Mouse (Mus musculus) kidney, postnatal 0 days (tissue): ENCODE measurements around the gene Olfr370. TPM values are rescaled to one million over a fixed set of nuclear protein-coding genes. Genes with fewer than 3 reads are reported as not detected.

ENCODE experiments used
- ATAC-seq: fragments of 200-750 bp; cut with Nextera tagmentation; replicated peaks from 2 replicates; pipeline ENCODE4 v1.8.0; 2017; ENCODE audit warnings: low read depth, moderate number of reproducible peaks, moderate TSS enrichment, moderate library complexity; ENCODE audit not compliant: low FRiP score
- DNase-seq: peaks from one replicate; pipeline ENCODE4 v3.0.0-alpha.2; 2016; ENCODE audit warnings: low spot score
- H3K27ac ChIP-seq: fragments of 300-500 bp; sonication (generic); 2 replicates; pipeline ENCODE4 v1.5.1; 2014; ENCODE audit warnings: mild to moderate bottlenecking
- H3K27me3 ChIP-seq: fragments of 300-500 bp; sonication (generic); 2 replicates; pipeline ENCODE4 v1.6.1; 2014; ENCODE audit warnings: low read length, mixed read lengths; ENCODE audit not compliant: insufficient read depth
- H3K36me3 ChIP-seq: fragments of 300-500 bp; sonication (generic); 2 replicates; pipeline ENCODE4 v1.6.1; 2014; ENCODE audit warnings: low read length, mixed read lengths; ENCODE audit not compliant: insufficient read depth
- H3K4me1 ChIP-seq: fragments of 300-500 bp; sonication (generic); replicated peaks from 2 replicates; pipeline ENCODE4 v1.6.1; 2014; ENCODE audit warnings: antibody characterized with exemption, low read length, mixed read lengths; ENCODE audit not compliant: insufficient read depth
- H3K4me2 ChIP-seq: fragments of 300-500 bp; sonication (generic); 2 replicates; pipeline ENCODE4 v1.6.1; 2014; ENCODE audit warnings: mild to moderate bottlenecking, low read length, moderate library complexity, mixed read lengths
- H3K4me3 ChIP-seq: fragments of 300-500 bp; sonication (generic); replicated peaks from 2 replicates; pipeline ENCODE4 v1.5.1; 2014; ENCODE audit warnings: low read depth, low read length
- H3K9ac ChIP-seq: fragments of 300-500 bp; sonication (generic); 2 replicates; pipeline ENCODE4 v1.6.1; 2014; ENCODE audit warnings: low read depth, low read length
- H3K9me3 ChIP-seq: fragments of 300-500 bp; sonication (generic); replicated peaks from 2 replicates; pipeline ENCODE4 v1.6.1; 2016; ENCODE audit warnings: low read length, inconsistent platforms, mixed read lengths
- CTCF ChIP-seq: IDR thresholded peaks from 2 replicates; pipeline ENCODE4 v1.5.1; 2016; ENCODE audit warnings: antibody characterized with exemption, low read depth, mild to moderate bottlenecking, moderate library complexity
- WGBS: fragments of 180-500 bp; shearing (Covaris S2); extraction: QIAGEN DNeasy Blood & Tissue Kit; methylation state at CpG from one replicate; pipeline ENCODE4 v1.1.7; 2014; 5-methylcytosine and 5-hydroxymethylcytosine counted together
- polyA plus RNA-seq: library from polyadenylated mRNA; unstranded; fragments of >200 nt; fragmentation: Nextera tagmentation; extraction: Ambion mirVana; gene quantifications from 2 replicates; pipeline ENCODE4 v1.2.1, GENCODE M21; 2015

The Olfr370 gene
- polyA plus RNA-seq, 1 experiment from 2014 or later, result not detected

- H3K4me1 ChIP-seq, result peaks cover 31% of the 10 kb centered on the region
- no peak for ATAC-seq
Measured at GRCm38 (mm10) chr8:83578131-83579055, 42.8 kb downstream of the Olfr370 start.

GRCm38 (mm10) chr8:83579676-83580075 lies 44.1 kb downstream of the Olfr370 start:
- no peak overlapping the region for H3K9ac ChIP-seq
- no peak overlapping the region for H3K27ac ChIP-seq
- 79% methylated on average over 8 of the region's 8 CpGs for WGBS
- H3K27me3 ChIP-seq, result no peaks in the 10 kb centered on the region
- no peak for TF ChIP-seq CTCF
- DNase-seq (no peak), ATAC-seq (no peak)
- H3K4me2 ChIP-seq, result no peak overlapping the region
- no peaks in the 10 kb centered on the region for H3K9me3 ChIP-seq
- H3K4me1 ChIP-seq, result peaks cover 25% of the 10 kb centered on the region
- H3K4me3 ChIP-seq, result no peak overlapping the region
- 0 out of 2 replicates have a peak, but pooled peaks cover under 1% of the 10 kb centered on the region for H3K36me3 ChIP-seq

More at GRCm38 (mm10) chr8:83578131-83579055, 42.8 kb downstream of the Olfr370 start:
- Histone ChIP-seq H3K4me3 (no peak overlapping the region), H3K27me3 (no peaks in the 10 kb centered on the region), H3K9ac (no peak overlapping the region), H3K27ac (peak overlapping the region; percentile 1; the same call in 1 of the 2 replicates), H3K36me3 (no peaks in the 10 kb centered on the region), H3K9me3 (no peaks in the 10 kb centered on the region), H3K4me2 (no peak overlapping the region)
- no peak for DNase-seq
- no peak for TF ChIP-seq CTCF
- 58% methylated on average over 17 of the region's 17 CpGs for WGBS

- Histone ChIP-seq H3K4me2 (no peak overlapping the region), H3K36me3 (0 out of 2 replicates have a peak, but pooled peaks cover 2% of the 10 kb centered on the region), H3K27ac (no peak overlapping the region), H3K9ac (no peak overlapping the region), H3K4me1 (peaks cover 14% of the 10 kb centered on the region), H3K4me3 (no peak overlapping the region), H3K9me3 (no peaks in the 10 kb centered on the region), H3K27me3 (no peaks in the 10 kb centered on the region)
- ATAC-seq (no peak), DNase-seq (no peak)
- TF ChIP-seq CTCF, result no peak
- WGBS, result 67% methylated on average over 8 of the region's 8 CpGs
Measured at GRCm38 (mm10) chr8:83580826-83581225, 45.2 kb downstream of the Olfr370 start.

DNA sequence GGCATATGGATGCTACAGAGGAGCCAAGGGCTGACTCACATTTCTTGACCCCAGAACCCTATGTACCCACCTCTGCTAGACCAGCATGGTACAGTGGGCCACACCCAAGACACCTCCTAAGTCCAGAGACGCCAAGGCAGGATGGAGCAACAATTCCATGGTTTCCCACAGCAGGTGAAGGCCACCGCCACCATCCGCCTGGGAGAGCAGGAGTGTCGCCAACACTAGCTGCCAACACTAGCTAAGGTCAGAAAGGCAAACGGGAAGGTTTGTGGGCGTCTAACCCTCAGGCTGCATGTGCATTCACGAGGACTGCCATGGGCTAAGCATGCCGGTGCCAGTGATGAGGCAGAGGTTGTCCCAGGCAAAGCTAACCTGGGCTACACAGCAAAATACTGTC lies 46.6 kb downstream of the Olfr370 start:
- H3K27ac ChIP-seq, result no peak overlapping the region
- no peak overlapping the region for H3K4me3 ChIP-seq
- DNase-seq (no peak), ATAC-seq (no peak)
- TF ChIP-seq CTCF, result no peak
- no peak overlapping the region for H3K4me2 ChIP-seq
- H3K9ac ChIP-seq, result no peak overlapping the region
- H3K27me3 ChIP-seq, result no peaks in the 10 kb centered on the region
- 0 out of 2 replicates have a peak, but pooled peaks cover 2% of the 10 kb centered on the region for H3K36me3 ChIP-seq
- H3K9me3 ChIP-seq, result no peaks in the 10 kb centered on the region
- 85% methylated on average over 8 of the region's 8 CpGs for WGBS
- peaks cover 5% of the 10 kb centered on the region for H3K4me1 ChIP-seq

DNA sequence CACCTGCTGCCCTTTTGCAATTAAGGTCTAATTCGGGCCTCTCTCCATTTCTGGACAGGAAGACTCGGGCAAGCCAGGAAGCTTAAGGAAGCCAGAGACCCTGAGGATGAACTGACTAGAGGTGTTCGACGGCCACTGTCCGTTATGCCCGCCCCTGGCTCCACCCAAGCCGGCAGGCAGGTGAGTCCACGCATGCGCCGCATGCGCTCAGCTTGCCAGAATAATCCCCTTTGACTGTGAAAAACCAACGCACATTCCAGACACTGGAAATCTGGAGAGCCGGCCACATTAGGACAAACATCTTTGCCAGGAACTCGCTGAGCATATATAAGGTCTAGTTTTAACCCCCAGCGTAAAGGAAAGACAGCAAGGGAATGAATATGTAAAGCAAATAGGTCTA lies 47.7 kb downstream of the Olfr370 start:
- Histone ChIP-seq H3K27me3 (no peaks in the 10 kb centered on the region), H3K9ac (no peak overlapping the region), H3K4me1 (peaks cover 2% of the 10 kb centered on the region; the same call in 1 of the 2 replicates), H3K36me3 (0 out of 2 replicates have a peak, but pooled peaks cover 2% of the 10 kb centered on the region), H3K27ac (no peak overlapping the region), H3K4me3 (no peak overlapping the region), H3K4me2 (no peak overlapping the region), H3K9me3 (no peaks in the 10 kb centered on the region)
- DNase-seq (no peak), ATAC-seq (no peak)
- no peak for TF ChIP-seq CTCF
- 87% methylated on average over 15 of the region's 15 CpGs for WGBS

DNA sequence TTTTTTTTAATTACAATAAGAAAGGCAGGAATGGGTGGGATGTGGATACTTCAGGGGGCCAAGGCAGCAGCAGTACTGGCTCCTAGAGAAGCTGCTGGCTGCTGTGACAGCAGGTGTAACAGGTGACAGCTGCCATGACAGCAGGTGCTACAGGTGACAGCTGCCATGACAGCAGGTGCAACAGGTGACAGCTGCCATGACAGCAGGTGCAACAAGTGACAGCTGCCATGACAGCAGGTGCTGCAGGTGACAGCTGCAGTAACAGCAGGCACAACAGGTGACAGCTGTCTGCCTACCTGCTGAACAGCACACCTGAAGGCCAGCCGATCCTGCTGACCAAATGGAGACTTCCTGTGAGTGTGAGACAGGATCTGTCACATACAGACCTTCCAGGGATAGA lies 49.2 kb downstream of the Olfr370 start:
- Histone ChIP-seq H3K4me1 (0 out of 2 replicates have a peak, but pooled peaks cover 4% of the 10 kb centered on the region), H3K9ac (no peak overlapping the region), H3K4me3 (no peak overlapping the region), H3K9me3 (no peaks in the 10 kb centered on the region), H3K27ac (no peak overlapping the region), H3K4me2 (no peak overlapping the region), H3K36me3 (0 out of 2 replicates have a peak, but pooled peaks cover 2% of the 10 kb centered on the region), H3K27me3 (no peaks in the 10 kb centered on the region)
- WGBS, result 86% methylated on average over 1 of the region's 1 CpGs
- TF ChIP-seq CTCF, result no peak
- DNase-seq (no peak), ATAC-seq (no peak)
